11 mouse cellular contexts compared by ENCODE assay signal in genomic region chr2:131191005-131191390, GRCm38 (mm10). TPM values are rescaled to one million over a fixed set of nuclear protein-coding genes. Genes with fewer than 3 reads are reported as not detected.
DNase-seq lines count a peak whose midpoint lies in the region; ATAC-seq and TF ChIP-seq lines count a peak whose summit lies in the region.
"Had no signal": no experiment of that assay in that cellular context is flagged by ENCODE, and none has a peak within 500 bp of the region (broad histone marks: within the 10 kb centered on the region; RNA-seq: fewer than 3 reads in every experiment).

No protein-coding gene starts in this region.

- no peak for TF ChIP-seq EP300 in liver, embryonic 14.5 days (IDR thresholded peaks at IDR 0.05; ENCODE audit: low read depth)

- 0 out of 2 replicates have a peak overlapping the region, but pooled peaks have one; percentile 14 for H3K4me2 ChIP-seq in forebrain, embryonic 14.5 days (ENCODE audit: low read length)
- H3K4me2 ChIP-seq in liver, embryonic 14.5 days (ENCODE audit: low read depth): peak overlapping the region; percentile 98
- H3K4me2 ChIP-seq: embryonic facial prominence, embryonic 13.5 days had no signal

- ATAC-seq in forebrain, embryonic 14.5 days: no peak
- ATAC-seq in liver, embryonic 14.5 days (ENCODE audit: insufficient read depth): no peak

- H3K36me3 ChIP-seq in spleen, adult 2 months (ENCODE audit: control insufficient read depth, insufficient read depth, low read length): peaks cover 21% of the 10 kb centered on the region
- peaks cover 35% of the 10 kb centered on the region for H3K36me3 ChIP-seq in forebrain, embryonic 14.5 days (ENCODE audit: control insufficient read depth, insufficient read depth, low read length)
- H3K36me3 ChIP-seq in liver, embryonic 14.5 days (replicated peaks; ENCODE audit: control insufficient read depth, insufficient read depth, low read depth): peaks cover 78% of the 10 kb centered on the region
- peaks cover 4% of the 10 kb centered on the region; the same call in 1 of the 2 replicates for H3K36me3 ChIP-seq in splenic B cell, adult 2 months (ENCODE audit: control insufficient read depth, insufficient read depth, low read length, poor library complexity, severe bottlenecking)

- H3K9ac ChIP-seq in forebrain, embryonic 14.5 days (ENCODE audit: low read length): 0 out of 2 replicates have a peak overlapping the region, but pooled peaks have one; percentile 8
- H3K9ac ChIP-seq in liver, embryonic 14.5 days (replicated peaks): peak overlapping the region; percentile 95
- H3K9ac ChIP-seq: embryonic facial prominence, embryonic 13.5 days had no signal

- 45% methylated on average over 7 of the region's 7 CpGs for WGBS in spleen, adult 2 months
- 68% methylated on average over 7 of the region's 7 CpGs for WGBS in forebrain, embryonic 14.5 days
- 68% methylated on average over 7 of the region's 7 CpGs for WGBS in liver, embryonic 14.5 days (ENCODE audit: insufficient replicate concordance)

- H3K4me1 ChIP-seq in spleen, adult 2 months (ENCODE audit: control insufficient read depth, insufficient read depth, insufficient read length): peaks cover 30% of the 10 kb centered on the region; the same call in 1 of the 2 replicates
- H3K4me1 ChIP-seq in forebrain, embryonic 14.5 days (ENCODE audit: control insufficient read depth, insufficient read depth, low read length): peaks cover 26% of the 10 kb centered on the region
- H3K4me1 ChIP-seq in liver, embryonic 14.5 days (replicated peaks; ENCODE audit: control insufficient read depth in 2 of 2, insufficient read depth in 2 of 2, low read length in 1 of 2): peaks cover 23 to 28% of the 10 kb centered on the region in 2 experiments

- TF ChIP-seq CTCF in spleen, adult 2 months (IDR thresholded peaks at IDR 0.05; ENCODE audit: extremely low read depth, insufficient read depth, insufficient read length, insufficient replicate concordance): no peak
- no peak for TF ChIP-seq CTCF in liver, embryonic 14.5 days (IDR thresholded peaks at IDR 0.05; ENCODE audit: low read depth)

- H3K9me3 ChIP-seq in forebrain, embryonic 14.5 days (replicated peaks; ENCODE audit: control insufficient read depth, low read length): no peaks in the 10 kb centered on the region
- no peaks in the 10 kb centered on the region for H3K9me3 ChIP-seq in liver, embryonic 14.5 days (ENCODE audit: control insufficient read depth, low read length)
- H3K9me3 ChIP-seq: embryonic facial prominence, embryonic 13.5 days had no signal

- H3K27me3 ChIP-seq in spleen, adult 2 months (ENCODE audit: control insufficient read depth, insufficient read depth, low read length): no peaks in the 10 kb centered on the region
- no peaks in the 10 kb centered on the region for H3K27me3 ChIP-seq in forebrain, embryonic 14.5 days (replicated peaks; ENCODE audit: control insufficient read depth, insufficient read depth, low read length)
- no peaks in the 10 kb centered on the region for H3K27me3 ChIP-seq in liver, embryonic 14.5 days (ENCODE audit: control insufficient read depth, insufficient read depth, low read length)
- no peaks in the 10 kb centered on the region for H3K27me3 ChIP-seq in splenic B cell, adult 2 months (ENCODE audit: control insufficient read depth, insufficient read depth, low read length, poor library complexity, severe bottlenecking)
- H3K27me3 ChIP-seq: embryonic facial prominence, embryonic 13.5 days had no signal

- peak overlapping the region; percentile 80 for H3K27ac ChIP-seq in spleen, adult 2 months (ENCODE audit: insufficient read depth, low read length)
- H3K27ac ChIP-seq in forebrain, embryonic 14.5 days (ENCODE audit: low read depth, low read length): peak overlapping the region; percentile 65; the same call in 1 of the 2 replicates
- peak overlapping the region; percentile 90 for H3K27ac ChIP-seq in liver, embryonic 14.5 days
- H3K27ac ChIP-seq: embryonic facial prominence, embryonic 13.5 days; macrophage had no signal

- H3K4me3 ChIP-seq in spleen, adult 2 months (ENCODE audit: extremely low read depth, insufficient read depth, insufficient read length): no peak overlapping the region
- no peak overlapping the region for H3K4me3 ChIP-seq in forebrain, embryonic 14.5 days (ENCODE audit: low read depth, low read length)
- 0 out of 4 replicates have a peak overlapping the region, but pooled peaks of 1 of the 2 experiments have one; percentile 78 for H3K4me3 ChIP-seq in liver, embryonic 14.5 days (ENCODE audit: insufficient read depth in 1 of 2, low read depth in 2 of 2, low read length in 2 of 2)
- H3K4me3 ChIP-seq: embryonic facial prominence, embryonic 13.5 days had no signal

- no peak for TF ChIP-seq POLR2A in spleen, adult 2 months (IDR thresholded peaks at IDR 0.05; ENCODE audit: low read depth, low read length)

- no peak for DNase-seq in spleen, adult 2 months (ENCODE audit: low read depth in 1 of 2, low spot score in 2 of 2)
- no peak for DNase-seq in spleen, postnatal 10 days (ENCODE audit: low spot score in 2 of 2)
- no peak for DNase-seq in forebrain, embryonic 14.5 days (ENCODE audit: low spot score)
- DNase-seq in liver, embryonic 14.5 days (ENCODE audit: low read depth in 3 of 3, low spot score in 3 of 3): no peak
- peak; percentile 53 for DNase-seq in splenic B cell, adult 2 months (ENCODE audit: low read depth, low spot score)
- DNase-seq in embryo, embryonic 10 days (ENCODE audit: low spot score): no peak
- DNase-seq in left cerebral cortex, adult 11 months (ENCODE audit: low spot score): no peak
- DNase-seq: right cerebral cortex, adult 18-20 months; thymus, postnatal 25 days had no signal

RNA-seq across cellular contexts. Expression of gene Spef1, which starts 3.9 kb away (rescaled TPM):
- polyA plus RNA-seq in spleen, adult 2 months (2012; rRNA removed): 2.4 and 2.6 TPM in 2 replicates
- polyA plus RNA-seq in forebrain, embryonic 14.5 days (2014; fragmentation: Nextera tagmentation; extraction: Ambion mirVana): 10.1 and 11.8 TPM in 2 replicates
- 2.2 TPM in 2 replicates for polyA plus RNA-seq in liver, embryonic 14.5 days (2012; rRNA removed)
- polyA plus RNA-seq in liver, embryonic 14.5 days (2014; fragmentation: Nextera tagmentation; extraction: Ambion mirVana): 1.3 and 1.4 TPM in 2 replicates

RNA-seq across cellular contexts. Expression of gene Cdc25b, which starts 4.2 kb away (rescaled TPM):
- 85.6 and 103 TPM in 2 replicates for polyA plus RNA-seq in spleen, adult 2 months (2012; rRNA removed)
- 30.0 and 32.0 TPM in 2 replicates for polyA plus RNA-seq in forebrain, embryonic 14.5 days (2014; fragmentation: Nextera tagmentation; extraction: Ambion mirVana)
- 156 and 166 TPM in 2 replicates for polyA plus RNA-seq in liver, embryonic 14.5 days (2012; rRNA removed)
- 184 and 209 TPM in 2 replicates for polyA plus RNA-seq in liver, embryonic 14.5 days (2014; fragmentation: Nextera tagmentation; extraction: Ambion mirVana)

RNA-seq across cellular contexts. Expression of gene Cenpb, which starts 11.1 kb away (rescaled TPM):
- polyA plus RNA-seq in spleen, adult 2 months (2012; rRNA removed): 31.2 and 35.1 TPM in 2 replicates
- 9.3 and 9.7 TPM in 2 replicates for polyA plus RNA-seq in forebrain, embryonic 14.5 days (2014; fragmentation: Nextera tagmentation; extraction: Ambion mirVana)
- 11.0 and 12.4 TPM in 2 replicates for polyA plus RNA-seq in liver, embryonic 14.5 days (2012; rRNA removed)
- 2.7 and 3.0 TPM in 2 replicates for polyA plus RNA-seq in liver, embryonic 14.5 days (2014; fragmentation: Nextera tagmentation; extraction: Ambion mirVana)

RNA-seq across cellular contexts. Expression of gene Ap5s1, which starts 15.9 kb away (rescaled TPM):
- polyA plus RNA-seq in spleen, adult 2 months (2012; rRNA removed): 24.3 and 41.3 TPM in 2 replicates
- polyA plus RNA-seq in forebrain, embryonic 14.5 days (2014; fragmentation: Nextera tagmentation; extraction: Ambion mirVana): 29.9 and 30.3 TPM in 2 replicates
- polyA plus RNA-seq in liver, embryonic 14.5 days (2012; rRNA removed): 19.5 and 20.0 TPM in 2 replicates
- 13.1 and 17.0 TPM in 2 replicates for polyA plus RNA-seq in liver, embryonic 14.5 days (2014; fragmentation: Nextera tagmentation; extraction: Ambion mirVana)

RNA-seq across cellular contexts. Expression of gene 1700037H04Rik, which starts 31.1 kb away (rescaled TPM):
- polyA plus RNA-seq in spleen, adult 2 months (2012; rRNA removed): 60.1 and 80.5 TPM in 2 replicates
- 110 and 112 TPM in 2 replicates for polyA plus RNA-seq in forebrain, embryonic 14.5 days (2014; fragmentation: Nextera tagmentation; extraction: Ambion mirVana)
- 105 and 125 TPM in 2 replicates for polyA plus RNA-seq in liver, embryonic 14.5 days (2012; rRNA removed)
- polyA plus RNA-seq in liver, embryonic 14.5 days (2014; fragmentation: Nextera tagmentation; extraction: Ambion mirVana): 129 and 153 TPM in 2 replicates
